Mouse (Mus musculus) kidney, postnatal 25 days (tissue): ENCODE measurements around the gene Myh10.
"Not testable (repeated sequence)": the region's sequence is repeated elsewhere in the genome, so short reads cannot be mapped to it uniquely, and the experiment has no call there.

ENCODE experiments used
- DNase-seq, 2 experiments: peaks; one replicate each; pipeline ENCODE4 v3.0.0; 2021; ENCODE audit warnings: mixed read lengths in 2 of 2

Myh10 gene

DNA sequence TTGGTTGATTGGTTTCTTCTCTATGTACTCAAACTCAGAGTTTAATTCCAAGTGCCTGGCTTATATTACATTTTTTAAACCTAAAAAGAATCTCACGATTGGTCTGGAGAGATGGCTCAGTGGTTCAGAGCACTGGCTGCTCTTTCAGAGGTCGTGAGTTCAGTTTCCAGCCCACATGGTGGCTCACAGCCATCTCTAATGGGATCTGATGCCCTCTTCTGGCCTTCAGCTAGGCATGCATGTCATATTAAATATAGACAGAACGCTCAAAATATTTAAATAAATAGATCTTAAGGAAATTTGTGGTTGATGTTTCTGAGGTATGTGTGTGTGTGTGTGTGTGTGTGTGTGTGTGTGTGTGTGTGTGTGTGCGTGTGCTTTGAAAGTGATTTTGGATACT, 113.8 kb downstream of the Myh10 start:
- peak in 1 of 2 experiments; percentile 31 for DNase-seq

DNA sequence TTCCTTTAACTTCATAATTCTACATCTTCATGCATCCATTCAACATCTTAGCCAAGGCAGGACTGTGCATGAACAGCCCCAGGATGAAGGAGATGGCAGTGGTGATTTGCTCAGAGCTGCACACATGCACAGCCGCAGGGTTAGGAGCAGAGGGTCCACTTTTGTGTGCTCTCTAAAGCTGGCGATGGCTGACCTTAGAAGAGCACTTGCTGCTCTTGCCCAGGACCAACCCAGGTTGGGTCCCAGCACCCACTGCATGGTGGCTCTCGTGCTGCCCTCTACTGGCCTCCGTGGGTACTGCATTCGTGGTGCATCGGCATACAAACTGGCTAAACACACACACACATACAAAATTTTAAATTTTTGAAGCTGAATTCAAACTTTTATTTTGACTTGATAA, 116.4 kb downstream of the Myh10 start:
- peak; percentile 75 to 82 for DNase-seq

DNA sequence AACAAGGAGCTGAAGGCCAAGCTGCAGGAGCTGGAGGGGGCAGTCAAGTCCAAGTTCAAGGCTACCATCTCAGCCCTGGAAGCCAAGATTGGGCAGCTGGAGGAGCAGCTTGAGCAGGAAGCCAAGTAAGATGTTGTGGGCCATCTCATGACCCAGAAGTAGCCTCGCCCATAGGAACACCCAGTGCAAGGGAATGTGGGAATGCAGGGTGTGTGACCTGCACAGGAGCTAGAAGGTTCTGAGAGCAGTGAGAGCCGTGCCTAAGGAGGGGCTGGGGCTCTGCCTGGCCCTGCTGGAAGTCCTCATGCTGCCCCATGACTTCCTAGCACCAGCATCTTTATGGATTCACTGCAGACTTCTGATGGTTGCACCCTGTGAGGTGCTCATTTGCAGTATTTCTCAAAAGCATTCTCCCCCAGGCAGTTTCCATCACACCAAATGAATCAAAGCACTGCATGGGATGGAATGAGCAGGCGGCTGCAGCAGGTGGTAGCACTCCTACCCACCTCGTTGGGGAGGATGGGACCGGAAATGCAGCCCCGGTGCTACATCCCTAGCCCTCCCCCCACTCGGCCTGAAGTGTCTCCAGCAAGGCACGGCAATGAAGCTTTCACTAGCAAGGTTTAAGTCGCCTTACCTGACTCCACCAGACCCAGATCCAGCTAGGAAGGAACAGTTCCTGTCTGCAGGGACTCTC, 120.7 kb downstream of the Myh10 start:
- no peak for DNase-seq

DNA sequence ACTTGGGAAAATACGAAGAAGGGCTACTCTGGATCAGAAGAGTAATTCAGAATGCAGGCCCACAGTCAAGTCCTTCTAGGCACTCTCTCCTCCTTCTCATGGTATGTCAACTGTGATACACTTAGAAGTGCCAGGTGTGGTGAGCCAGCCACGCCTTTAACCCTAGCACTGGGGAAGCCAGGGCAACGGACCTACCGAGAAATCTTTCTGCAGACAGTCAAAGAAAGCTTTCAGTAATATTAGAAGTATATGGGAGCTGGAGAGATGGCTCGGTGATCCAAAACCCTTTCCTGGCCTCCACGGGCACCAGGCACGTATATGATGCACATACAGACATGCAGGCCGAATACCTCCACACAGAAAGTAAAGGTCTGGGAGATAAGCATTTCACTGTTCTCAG, 127.1 kb downstream of the Myh10 start:
- DNase-seq, result no peak

DNA sequence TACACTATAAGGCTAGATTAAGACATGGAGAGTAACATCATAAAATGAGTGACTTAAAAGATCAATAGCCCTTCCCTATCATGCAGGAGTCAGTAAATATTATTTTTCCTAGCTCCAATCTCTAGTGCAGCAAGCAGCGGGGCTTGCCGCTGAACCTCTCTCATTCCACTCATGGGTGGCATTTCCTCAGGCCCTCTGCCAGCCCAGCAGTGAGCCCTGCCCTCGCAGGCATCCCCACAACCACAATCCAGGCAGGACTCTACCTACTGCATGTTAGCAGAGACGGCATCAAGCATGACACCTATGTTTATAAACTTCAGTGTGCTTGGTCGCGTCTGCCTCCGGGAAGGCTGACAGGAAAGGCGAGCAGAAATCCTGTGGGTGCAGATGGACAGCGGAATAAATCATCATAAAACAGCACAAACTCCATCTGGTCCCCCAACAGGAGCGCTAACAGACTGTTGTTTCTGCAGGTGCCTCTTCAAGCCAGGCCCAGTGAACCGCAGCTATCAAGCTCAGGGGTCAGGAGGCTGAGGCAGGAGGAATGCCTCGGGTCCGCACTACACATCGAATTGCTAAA, 128.0 kb downstream of the Myh10 start:
- DNase-seq, result no peak

DNA sequence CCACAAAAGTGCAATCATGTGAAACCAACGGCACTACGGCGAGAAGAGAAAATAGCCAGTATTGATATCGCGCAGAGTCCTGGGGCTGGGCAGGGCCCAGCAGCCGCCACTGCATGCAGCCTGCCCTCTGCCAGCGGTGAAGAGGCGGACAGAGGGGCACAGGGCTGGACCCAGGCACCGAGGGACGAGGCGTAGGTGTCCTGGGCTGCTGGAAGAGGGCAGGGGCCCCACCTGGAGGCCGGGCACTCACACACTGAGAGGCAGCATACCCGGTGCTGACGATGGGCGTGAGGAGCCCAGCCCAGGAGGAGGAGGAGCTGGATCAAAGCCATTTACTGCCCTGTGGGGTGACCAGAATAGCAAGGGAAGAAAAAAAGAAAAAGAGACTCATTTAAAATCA, 131.0 kb downstream of the Myh10 start:
- DNase-seq, result no peak

DNA sequence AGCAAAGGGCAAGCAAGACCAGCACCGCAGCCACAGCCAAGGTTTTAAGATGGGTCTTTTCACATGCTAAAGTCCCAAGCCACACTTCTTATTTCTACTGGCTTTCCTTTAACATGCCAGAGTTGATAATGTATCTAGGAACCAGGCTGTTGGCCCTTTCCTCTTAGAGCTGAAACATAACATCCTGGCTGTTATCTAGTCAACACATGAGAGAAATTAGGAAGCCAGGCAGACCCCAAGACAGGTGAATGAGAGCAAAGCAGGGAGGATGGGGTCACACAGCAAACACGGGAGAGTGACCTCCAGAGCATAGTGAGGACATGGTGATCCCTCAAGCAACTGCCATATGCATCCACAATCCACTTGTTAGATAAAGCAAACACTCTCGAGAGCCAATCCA, 135.4 kb downstream of the Myh10 start:
- DNase-seq, result no peak

DNA sequence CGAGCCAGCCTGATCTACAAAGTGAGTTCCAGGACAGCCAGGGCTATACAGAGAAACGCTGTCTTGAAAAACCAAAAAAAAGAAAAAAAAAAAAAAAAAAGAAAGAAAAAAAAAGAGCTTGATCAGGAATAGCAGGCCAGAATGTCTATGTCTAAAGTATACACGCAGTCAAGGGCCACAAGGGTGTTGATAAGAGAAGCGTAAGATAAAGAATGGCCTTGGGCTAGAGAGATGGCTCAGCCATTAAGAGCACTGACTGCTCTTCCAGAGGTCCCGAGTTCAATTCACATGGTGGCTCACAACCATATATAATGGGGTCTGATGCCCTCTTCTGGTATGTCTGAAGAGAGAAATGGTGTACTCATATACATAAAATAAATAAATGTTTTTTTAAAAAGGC, 140.2 kb downstream of the Myh10 start:
- DNase-seq, result not testable (repeated sequence)

DNA sequence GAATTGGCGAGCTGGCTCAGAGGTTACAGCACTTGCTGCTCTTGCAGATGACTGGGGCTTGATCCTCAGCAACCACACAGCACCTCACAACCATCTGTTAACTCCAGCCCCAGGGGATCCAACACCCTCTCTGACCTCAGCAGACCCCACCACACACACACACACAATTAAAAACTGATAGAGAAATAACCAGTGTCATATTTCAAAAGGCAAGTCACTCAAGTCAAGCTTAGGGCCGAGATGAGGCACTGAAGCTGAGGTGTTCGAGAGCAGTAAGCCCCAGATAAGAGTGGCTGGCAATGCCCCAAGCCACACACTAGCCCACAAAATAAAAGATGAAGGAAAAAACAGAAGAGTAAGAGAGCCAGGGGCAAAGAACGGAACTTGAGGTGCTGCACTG, 141.4 kb downstream of the Myh10 start:
- DNase-seq, result no peak

DNA sequence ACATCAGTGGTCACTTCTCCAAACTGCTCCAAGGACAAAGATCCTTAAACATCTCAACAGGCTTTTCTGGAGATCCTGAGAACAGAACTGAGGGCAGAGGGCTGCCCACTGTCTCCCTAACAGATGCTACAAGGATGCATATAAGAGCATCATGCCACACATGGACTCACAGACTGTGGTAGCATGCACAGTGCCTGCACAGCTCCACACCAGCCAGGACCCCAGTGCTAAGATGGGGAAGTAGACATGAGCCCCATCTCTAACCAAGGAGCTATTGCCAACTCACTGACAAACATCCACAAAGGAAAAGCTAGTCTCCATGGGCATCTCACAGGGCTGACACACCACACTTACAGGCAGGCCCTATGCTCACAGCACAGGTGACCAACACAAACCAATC, 142.2 kb downstream of the Myh10 start:
- DNase-seq, result no peak

DNA sequence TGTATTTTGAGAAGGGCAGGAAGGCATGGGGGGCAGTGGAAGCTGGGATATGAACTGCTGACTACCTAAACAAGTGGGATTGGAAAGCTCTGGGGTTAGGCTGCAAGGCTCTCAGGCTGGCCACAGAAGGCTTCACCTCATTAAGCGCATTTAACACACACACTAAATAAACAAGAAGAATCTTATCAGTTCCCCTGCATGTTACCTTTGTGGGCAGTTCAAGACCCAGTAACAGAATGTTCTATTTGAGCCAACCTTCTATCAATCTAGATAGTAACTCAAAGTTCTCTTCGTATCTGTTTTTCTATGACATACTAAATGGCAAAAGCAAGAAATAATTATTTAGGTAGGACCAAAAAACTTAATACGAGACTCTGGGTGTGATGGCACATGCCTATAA, 143.7 kb downstream of the Myh10 start:
- DNase-seq, result no peak

DNA sequence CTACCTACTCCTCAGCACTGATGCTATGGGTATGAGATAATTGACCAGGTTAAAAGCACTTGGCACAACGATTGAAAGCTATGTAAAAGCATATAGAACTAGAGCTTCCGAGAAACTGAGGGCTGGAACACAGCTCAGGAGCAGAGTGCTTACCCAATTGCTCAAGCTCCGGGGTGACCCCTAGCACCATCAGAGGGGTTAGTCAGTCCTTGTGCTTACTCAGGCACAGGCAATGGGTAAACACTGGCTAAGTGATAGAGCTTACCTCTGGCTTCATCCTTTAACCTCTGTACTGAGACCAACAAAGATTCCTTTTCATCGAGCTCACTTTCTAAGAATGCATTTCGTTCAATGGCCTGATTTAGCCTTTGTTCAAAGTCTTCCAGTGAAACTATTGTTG, 148.2 kb downstream of the Myh10 start:
- DNase-seq, result no peak

DNA sequence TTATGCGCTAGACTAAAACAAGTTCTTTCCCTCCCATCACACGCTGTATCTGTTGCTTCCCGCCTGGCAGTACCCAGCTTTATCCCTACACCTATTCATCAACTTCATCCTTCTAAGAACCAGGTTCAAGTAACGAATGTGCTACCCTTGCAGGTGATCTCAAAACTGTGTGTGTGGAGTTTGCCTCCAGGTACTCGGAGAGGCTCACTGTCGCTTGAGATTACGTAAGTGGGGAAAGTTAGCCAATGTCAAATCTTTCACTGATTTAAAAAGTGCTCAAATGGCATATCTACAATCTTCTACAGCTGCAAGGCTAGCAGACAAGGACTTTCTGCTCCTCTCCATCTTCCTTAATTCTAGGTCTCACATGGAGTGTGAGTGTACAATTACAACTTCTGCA, 159.5 kb downstream of the Myh10 start:
- DNase-seq, result peak in 1 of 2 experiments; percentile 54

DNA sequence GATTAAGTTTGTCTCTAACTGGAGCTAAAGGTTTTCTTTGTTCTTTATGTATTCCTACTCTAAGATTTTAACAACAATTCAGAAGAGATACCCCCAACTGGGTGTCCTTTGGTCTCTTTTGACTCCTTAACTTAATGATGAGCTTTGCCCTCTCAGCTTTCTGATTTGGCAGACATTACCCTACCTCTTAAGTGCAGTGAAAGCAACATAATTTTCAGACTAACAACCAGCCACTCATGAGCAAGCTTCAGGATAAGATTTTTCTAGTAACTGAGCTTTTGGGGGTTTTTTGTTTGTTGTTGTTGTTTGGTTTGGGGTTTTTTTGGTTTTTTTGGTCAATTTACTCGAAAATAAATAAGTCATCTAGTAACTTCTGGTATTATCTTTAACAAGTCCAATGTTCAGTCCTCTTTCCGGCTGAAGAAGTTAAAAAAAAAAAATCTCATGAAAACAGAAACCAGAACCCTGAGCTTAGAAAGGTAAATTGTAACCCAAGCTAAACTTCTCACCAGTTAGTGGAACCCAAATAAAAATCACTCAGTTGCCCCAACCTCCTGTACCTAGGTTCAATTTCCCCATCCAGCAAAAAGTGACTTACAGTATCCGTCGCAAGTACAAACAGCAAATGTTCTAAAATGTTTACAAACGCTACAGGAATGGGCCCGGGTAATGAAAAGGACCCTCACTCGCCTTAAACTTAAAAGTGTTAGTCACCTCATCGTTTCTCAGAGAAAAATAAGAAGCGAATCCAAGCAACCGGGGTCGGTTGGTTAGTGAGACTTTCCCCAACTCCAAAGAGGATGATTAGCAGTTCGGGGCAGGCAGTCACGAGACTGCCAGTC, 160.5 kb downstream of the Myh10 start:
- DNase-seq, result no peak

DNA sequence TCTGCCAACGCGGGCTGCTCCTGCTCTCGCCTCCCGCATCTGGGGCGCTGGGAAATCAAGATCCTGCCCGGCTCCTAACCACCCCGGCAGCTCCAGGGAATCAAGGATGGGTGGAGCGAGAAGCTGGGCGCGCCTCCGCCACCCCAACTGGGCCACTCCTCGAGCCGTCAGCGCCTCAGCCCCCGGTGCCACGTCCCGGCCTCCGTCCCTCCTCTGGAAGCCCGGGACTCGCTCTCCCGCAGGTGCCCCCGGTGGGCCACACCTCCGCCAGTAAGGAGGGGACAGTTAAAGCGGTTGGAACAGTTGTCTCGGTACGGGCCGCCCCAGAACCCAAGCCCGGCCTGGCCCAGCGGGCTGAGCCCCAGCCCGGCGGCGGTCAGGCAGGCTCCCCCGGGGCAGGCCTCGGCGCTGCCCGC, 161.1 kb downstream of the Myh10 start:
- DNase-seq, result peak; percentile 73 to 89

DNA sequence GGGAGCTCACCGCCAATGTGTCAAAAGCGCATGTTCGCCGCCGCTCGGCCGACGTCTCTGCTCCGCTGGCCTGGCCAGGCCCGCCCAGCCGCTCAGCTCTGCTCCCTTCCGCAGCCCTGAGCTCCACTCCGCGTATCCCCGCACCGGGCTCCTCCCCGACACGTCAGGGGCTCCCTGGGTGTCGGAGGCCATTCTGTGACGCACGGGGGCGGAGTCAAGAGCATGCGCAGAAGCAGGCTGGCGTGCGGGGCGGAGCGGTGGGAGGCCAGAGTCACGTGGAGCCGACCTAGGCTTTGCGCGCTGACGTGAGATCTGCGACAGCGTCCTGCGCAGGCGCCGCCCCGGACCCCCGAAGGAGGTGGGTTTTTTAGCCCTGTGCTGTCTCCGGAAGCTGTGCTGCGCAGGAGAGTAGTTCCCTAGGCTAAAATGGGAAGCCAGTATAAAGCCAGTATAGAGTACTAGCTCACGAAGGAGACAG, 161.6 kb downstream of the Myh10 start:
- peak; percentile 99 for DNase-seq

DNA sequence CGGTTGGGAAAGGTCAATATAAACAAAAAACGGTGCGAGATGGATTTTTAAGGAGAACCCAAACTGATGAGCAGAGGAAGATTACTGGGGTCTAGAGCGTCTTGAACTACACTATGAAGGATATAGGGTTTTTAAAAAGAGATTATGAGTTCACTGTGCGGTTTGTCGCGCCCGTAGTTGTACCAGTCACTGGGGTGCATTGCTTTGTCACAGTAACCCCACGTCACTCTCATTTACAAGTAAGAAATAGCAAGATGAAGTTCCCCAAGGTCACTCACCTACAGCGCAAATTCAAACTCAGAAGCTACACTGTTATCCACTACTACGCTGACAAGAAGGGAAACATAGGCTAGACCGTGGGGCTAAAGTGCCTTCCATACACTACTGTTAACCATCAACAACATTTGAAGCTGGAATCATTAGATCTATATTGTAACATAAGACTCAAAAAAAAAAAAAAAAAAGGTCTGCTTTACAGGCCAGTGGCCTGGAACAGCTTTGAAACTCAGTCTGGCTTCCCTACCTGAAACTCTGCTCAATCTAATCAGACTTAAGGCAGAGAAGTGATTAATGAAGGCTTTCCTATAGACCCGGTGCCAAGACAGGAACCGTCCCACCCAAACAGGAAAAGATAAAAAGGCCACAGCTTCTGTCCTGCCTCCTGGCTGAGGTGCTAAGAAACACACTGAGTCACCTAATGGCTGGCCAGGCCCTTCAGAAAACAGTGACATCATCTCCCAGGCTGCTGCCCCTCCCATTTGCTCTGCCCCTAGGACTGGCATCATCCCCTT, 162.4 kb downstream of the Myh10 start:
- peak; percentile 58 to 87 for DNase-seq

DNA sequence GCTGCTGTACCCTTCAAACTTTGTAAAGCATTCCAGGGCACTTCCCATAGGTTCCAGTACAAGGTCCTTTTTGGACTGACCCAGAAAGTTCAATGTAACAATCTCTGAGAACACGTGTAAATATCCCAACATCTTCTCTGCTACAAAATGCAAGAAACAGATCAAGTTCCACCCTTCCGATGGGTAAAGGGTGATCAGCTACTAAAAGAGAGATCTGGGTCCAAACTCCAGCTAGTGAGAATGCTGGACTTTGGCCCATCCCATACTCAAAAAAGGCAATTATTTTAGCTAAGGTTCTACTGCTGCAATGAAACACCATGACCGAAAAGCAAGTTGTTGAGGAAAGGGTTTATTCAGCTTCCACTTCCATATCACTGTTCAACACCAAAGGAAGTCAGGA, 163.3 kb downstream of the Myh10 start:
- no peak for DNase-seq

DNA sequence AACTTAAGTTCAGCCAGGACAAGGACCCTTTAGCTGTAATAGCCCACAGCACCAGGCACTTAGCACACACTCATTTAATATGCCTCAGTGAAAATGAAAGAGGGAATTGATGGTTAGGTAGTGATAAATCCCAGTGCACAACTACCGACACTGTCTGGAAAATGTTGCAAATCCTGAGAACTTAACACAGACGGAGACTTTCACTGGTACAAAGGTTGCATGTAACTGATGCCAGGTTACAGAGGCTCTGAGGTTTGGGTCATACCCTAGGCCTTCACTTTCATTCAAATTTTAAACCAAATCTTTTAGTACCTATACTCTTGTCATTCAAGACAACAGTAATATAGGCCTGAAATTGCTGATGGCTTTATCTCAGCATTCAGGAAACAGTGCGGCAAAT, 166.0 kb downstream of the Myh10 start:
- no peak for DNase-seq

DNA sequence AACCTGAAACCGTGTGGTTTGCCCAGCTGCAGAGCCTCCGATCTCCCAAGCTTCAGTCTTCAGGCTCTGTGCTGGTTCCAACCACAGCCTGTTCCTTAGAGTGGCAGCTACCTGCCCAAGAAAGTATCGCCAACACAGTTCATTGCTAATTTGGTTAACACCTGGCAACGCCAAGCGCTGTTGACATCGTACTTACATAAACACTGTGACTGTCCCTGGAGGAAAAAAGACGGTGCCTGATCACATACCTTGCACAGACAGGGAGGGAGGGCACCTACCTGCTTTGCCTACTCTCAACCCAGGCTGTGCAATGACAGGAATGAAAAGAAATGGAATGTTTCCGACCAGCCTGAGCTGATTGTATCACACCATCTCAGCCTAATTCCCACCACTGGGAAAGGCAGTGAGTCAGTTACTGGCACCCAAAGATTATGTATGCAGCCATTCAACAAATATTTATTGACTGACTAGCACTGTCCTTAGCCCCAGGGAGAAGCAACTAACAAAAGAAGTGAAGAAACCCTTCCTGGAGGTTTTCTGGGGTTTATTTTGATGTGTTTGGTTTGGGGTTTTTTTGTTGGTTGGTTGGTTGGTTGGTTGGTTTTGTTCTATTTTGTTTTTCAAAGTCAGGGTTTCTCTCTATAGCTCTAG, 168.7 kb downstream of the Myh10 start:
- no peak for DNase-seq

DNA sequence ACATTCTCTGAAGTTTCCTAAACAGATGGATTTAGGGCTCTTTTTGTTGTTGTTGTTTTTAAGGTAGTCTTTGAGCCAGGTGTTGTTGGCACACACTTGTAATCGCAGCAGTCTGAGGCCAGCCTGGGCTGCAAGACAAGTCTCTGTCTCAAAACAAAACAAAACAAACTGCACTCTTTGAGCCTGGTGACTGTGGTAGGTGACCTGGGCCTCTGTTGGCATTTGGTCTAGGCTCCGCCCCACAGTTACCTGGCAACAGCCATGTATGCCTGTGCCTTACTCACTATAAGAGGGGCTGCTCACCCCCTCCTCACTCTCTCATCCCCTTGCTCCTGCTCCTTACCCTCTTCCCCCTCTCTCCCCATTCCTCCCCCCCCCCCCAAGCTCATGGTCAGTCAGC, 170.9 kb downstream of the Myh10 start:
- peak in 1 of 2 experiments; percentile 38 for DNase-seq

DNA sequence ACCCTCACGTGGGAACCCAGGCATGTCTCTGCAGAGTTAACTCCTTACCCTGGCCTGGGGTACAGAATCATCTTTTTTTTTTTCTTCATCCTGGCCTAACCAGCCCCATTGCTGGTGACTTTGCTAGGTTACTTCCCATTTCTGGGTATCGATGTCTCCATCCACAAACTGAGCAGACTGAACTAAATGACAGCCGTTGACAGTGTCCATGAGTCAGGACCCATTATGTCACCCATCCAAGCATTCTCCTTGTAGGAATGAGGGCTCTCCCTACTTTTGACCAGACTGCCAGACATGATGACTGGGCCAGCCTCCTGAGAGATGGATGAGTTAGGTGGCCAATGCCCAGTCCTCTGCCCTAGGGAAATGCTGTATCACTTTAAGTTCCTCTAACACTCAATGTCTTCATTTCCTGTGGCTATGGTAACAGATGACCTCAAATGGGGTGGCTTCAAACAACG, 172.3 kb downstream of the Myh10 start:
- DNase-seq, result no peak
